Mouse (Mus musculus): Measurements from ENCODE around the gene Mtmr2.

The Mtmr2 gene

GRCm38 (mm10) chr9:13809937-13810336 lies 61.7 kb downstream of the Mtmr2 start:
- no peak for DNase-seq

GRCm38 (mm10) chr9:13818369-13818768 lies 70.2 kb downstream of the Mtmr2 start:
- DNase-seq = no peak

DNA sequence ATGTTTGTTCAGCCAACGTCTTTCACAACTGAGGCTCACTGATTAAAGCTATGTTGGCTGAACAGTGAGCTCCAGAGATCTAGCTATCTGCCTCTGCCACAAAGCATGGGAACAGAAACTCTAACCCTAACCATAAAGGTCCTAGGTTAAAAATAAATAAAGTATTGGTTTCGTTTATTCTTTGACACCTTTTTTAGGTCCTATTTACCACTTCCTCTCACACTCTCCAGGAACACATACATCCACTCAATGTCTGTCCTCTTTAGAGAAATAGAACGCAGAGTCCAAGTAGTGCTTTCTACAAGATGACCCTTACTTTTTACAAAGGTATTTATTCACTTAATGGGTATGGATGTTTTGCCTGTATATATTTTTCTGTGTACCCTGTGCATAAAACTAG lies 72.6 kb downstream of the Mtmr2 start:
- DNase-seq = no peak

DNA sequence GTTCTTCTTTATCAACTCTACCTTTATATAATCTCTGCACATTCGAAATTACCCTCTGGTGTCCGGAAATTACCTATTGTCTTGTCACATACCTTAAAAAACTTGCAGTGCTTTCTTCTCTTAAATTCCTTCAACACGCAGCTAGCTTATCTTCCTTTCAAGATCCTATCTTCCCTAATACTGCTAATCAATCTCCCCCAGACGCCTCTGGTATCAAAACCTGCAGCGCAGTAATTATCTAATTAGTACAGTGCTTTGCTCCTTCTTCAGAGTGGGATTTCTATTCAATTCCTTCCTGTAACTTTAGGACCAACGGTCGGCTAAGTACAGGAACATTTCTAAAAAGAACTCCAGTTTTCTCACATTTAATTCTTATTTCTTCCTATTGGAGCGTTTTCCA lies 77.7 kb downstream of the Mtmr2 start:
- DNase-seq = no peak

GRCm38 (mm10) chr9:13826391-13826805 lies 78.2 kb downstream of the Mtmr2 start:
- DNase-seq = peak; percentile 68 to 75

GRCm38 (mm10) chr9:13826832-13827405 lies 78.7 kb downstream of the Mtmr2 start, which contains the start of gene Cep57:
TSS of gene Cep57 (minus strand) at chr9:13827107.
- DNase-seq = peak; percentile 95 to 97

DNA sequence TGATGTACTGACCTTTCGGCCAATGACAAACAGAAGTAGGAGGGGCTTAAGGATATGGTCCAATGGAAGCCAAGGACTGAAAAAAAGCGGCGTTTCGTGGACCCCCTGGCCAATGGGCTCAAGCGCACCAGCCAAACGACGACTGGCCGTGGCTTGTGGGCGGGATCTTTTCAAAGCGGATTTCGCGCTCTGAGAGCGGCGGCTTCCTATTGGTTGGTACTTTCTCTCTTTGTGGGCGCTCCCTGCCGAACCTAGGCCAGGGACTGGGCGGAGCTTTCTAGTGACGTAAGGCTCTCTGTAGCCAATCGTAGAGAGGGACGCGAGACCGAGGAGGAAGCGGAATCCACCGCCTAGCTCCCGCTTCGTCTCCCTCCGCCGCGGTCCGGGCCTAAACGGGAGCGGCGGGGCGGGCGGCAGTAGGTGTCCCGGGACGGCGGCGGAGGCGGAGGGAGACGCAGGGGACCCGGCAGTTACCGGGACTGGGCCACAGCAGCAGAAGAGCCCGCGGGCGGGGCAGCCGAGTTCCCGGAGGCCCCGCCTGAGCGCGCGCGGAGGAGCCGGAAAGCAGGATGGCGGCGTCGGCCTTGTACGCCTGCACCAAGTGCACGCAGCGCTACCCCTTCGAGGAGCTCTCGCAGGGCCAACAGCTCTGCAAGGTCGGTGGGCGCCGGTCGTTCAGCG lies 79.3 kb downstream of the Mtmr2 start, which contains the start of gene Fam76b:
Gene Fam76b (plus strand): TSS at position 311 of the 681 bp plus-strand sequence.
- peak; percentile 100 for DNase-seq

DNA sequence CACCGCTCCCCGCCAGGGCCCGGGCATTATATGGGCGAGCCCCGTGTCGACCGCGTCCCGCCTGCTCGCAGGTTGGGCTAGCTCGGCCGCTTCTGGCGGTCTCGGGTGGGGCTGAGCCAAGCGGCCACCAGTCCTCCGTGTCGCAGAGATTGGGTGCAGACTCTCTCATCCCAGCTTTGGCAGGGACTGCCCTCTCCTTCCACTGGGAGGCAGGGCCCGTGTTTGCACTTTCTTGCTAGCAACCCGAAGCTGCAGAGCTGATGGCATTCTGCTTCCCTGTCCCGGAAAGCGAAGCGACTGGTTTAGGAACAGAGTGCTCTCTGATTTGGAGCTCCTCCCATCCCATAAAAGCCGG lies 79.9 kb downstream of the Mtmr2 start:
- DNase-seq = no peak

GRCm38 (mm10) chr9:13835256-13835655 lies 87.0 kb downstream of the Mtmr2 start:
- DNase-seq = no peak

DNA sequence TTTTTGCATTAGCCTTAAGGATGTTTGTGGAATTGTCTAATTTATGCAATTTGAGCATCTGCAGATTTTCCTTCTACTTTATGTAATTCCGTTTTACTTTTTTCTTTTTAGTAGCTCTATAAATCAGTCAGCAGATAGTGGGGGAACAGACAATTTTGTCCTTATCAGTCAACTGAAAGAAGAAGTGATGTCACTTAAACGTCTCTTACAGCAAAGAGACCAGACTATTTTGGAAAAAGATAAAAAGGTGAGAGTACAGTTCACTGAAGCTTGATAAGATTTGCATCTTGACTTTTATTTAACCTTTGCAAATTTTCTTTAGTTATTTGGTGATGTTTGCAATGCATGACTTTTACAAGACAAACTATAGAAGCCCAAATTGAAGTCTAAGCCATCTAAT lies 88.5 kb downstream of the Mtmr2 start:
- no peak for DNase-seq

- no peak for DNase-seq
Observed at GRCm38 (mm10) chr9:13847591-13847990, 99.4 kb downstream of the Mtmr2 start.

GRCm38 (mm10) chr9:13848481-13849480 lies 100.6 kb downstream of the Mtmr2 start:
- peak in 1 of 2 experiments; percentile 28 for DNase-seq

GRCm38 (mm10) chr9:13853876-13854275 lies 105.7 kb downstream of the Mtmr2 start:
- DNase-seq = no peak

Data from lung, postnatal 4 days (tissue).